Mouse (Mus musculus) E14TG2a.4 (cell line): ENCODE data around the gene Med22.

Experiments
- H3K27me3 ChIP-seq: 2 replicates; pipeline ENCODE4 v1.6.1; 2014; ENCODE audit warnings: low read length, control low read depth; ENCODE audit not compliant: insufficient read depth
- H3K36me3 ChIP-seq: 2 replicates; pipeline ENCODE4 v1.6.1; 2014; ENCODE audit warnings: low read length, control low read depth; ENCODE audit not compliant: insufficient read depth
- H3K4me1 ChIP-seq: replicated peaks from 2 replicates; pipeline ENCODE4 v1.6.1; 2014; ENCODE audit warnings: low read depth, low read length, control low read depth
- H3K4me3 ChIP-seq: replicated peaks from 2 replicates; pipeline ENCODE4 v1.5.1; 2014; ENCODE audit warnings: mild to moderate bottlenecking, low read length
- H3K9me3 ChIP-seq: 2 replicates; pipeline ENCODE4 v1.6.1; 2014; ENCODE audit warnings: low read length, control low read depth
- CTCF ChIP-seq: conservative IDR thresholded peaks from 2 replicates; pipeline ENCODE4 v1.5.1; 2014; ENCODE audit warnings: low read length
- NANOG ChIP-seq: IDR thresholded peaks from 2 replicates; pipeline ENCODE4 v1.6.1; 2014; ENCODE audit warnings: borderline replicate concordance, low read length, mixed read lengths
- POU5F1 ChIP-seq: IDR thresholded peaks from 2 replicates; pipeline ENCODE4 v1.6.1; 2014; ENCODE audit warnings: low read length, borderline replicate concordance

The Med22 gene

GRCm38 (mm10) chr2:26943253-26943652 is 32.8 kb upstream of the Med22 start:
- no peaks in the 10 kb centered on the region for H3K9me3 ChIP-seq
- no peak overlapping the region for H3K4me3 ChIP-seq
- TF ChIP-seq CTCF (no peak), POU5F1 (no peak), NANOG (no peak)
- no peaks in the 10 kb centered on the region for H3K36me3 ChIP-seq
- H3K27me3 ChIP-seq = peaks cover 14% of the 10 kb centered on the region
- 0 out of 2 replicates have a peak, but pooled peaks cover 10% of the 10 kb centered on the region for H3K4me1 ChIP-seq

GRCm38 (mm10) chr2:26941539-26941938 is 31.1 kb upstream of the Med22 start:
- H3K36me3 ChIP-seq = no peaks in the 10 kb centered on the region
- H3K4me1 ChIP-seq = no peaks in the 10 kb centered on the region
- TF ChIP-seq POU5F1 (no peak), CTCF (no peak), NANOG (no peak)
- H3K4me3 ChIP-seq = no peak overlapping the region
- H3K9me3 ChIP-seq = no peaks in the 10 kb centered on the region
- H3K27me3 ChIP-seq = peaks cover 13% of the 10 kb centered on the region

- Histone ChIP-seq H3K9me3 (no peaks in the 10 kb centered on the region), H3K27me3 (no peaks in the 10 kb centered on the region; the same call in 1 of the 2 replicates), H3K4me1 (peaks cover 25% of the 10 kb centered on the region), H3K36me3 (peaks cover 5% of the 10 kb centered on the region), H3K4me3 (no peak overlapping the region)
- no peak for TF ChIP-seq POU5F1
- TF ChIP-seq NANOG = no peak
- no peak for TF ChIP-seq CTCF
Observed at GRCm38 (mm10) chr2:26936425-26936824, 25.9 kb upstream of the Med22 start.

GRCm38 (mm10) chr2:26935286-26935685 is 24.8 kb upstream of the Med22 start:
- Histone ChIP-seq H3K36me3 (peaks cover 16% of the 10 kb centered on the region), H3K4me1 (peaks cover 36% of the 10 kb centered on the region), H3K27me3 (no peaks in the 10 kb centered on the region; the same call in 1 of the 2 replicates), H3K4me3 (no peak overlapping the region), H3K9me3 (no peaks in the 10 kb centered on the region)
- TF ChIP-seq CTCF (no peak), NANOG (no peak), POU5F1 (no peak)

- Histone ChIP-seq H3K36me3 (peaks cover 34% of the 10 kb centered on the region), H3K4me3 (peak within 1 kb of the TSS; percentile 92), H3K4me1 (peaks cover 46% of the 10 kb centered on the region), H3K9me3 (no peaks in the 10 kb centered on the region), H3K27me3 (no peaks in the 10 kb centered on the region; the same call in 1 of the 2 replicates)
- no peak for TF ChIP-seq POU5F1
- no peak for TF ChIP-seq CTCF
- no peak for TF ChIP-seq NANOG
Observed at GRCm38 (mm10) chr2:26933304-26934055, 23.0 kb upstream of the Med22 start, which contains the start of the genes Surf4 and Stkld1. Surf4 (minus strand) TSS chr2:26933928. Stkld1 (plus strand) TSS chr2:26934047.

- TF ChIP-seq CTCF (no peak), POU5F1 (no peak)
- peaks cover 41% of the 10 kb centered on the region for H3K36me3 ChIP-seq
- H3K27me3 ChIP-seq = no peaks in the 10 kb centered on the region; the same call in 1 of the 2 replicates
- peak overlapping the region; percentile 92 for H3K4me3 ChIP-seq
- peaks cover 46% of the 10 kb centered on the region for H3K4me1 ChIP-seq
- no peaks in the 10 kb centered on the region for H3K9me3 ChIP-seq
Observed at GRCm38 (mm10) chr2:26932473-26933303, 22.2 kb upstream of the Med22 start.

- H3K4me1 ChIP-seq = peaks cover 46% of the 10 kb centered on the region
- peak; percentile 53 for TF ChIP-seq CTCF
- TF ChIP-seq POU5F1 = no peak
- TF ChIP-seq NANOG = no peak
- no peaks in the 10 kb centered on the region for H3K27me3 ChIP-seq
- no peak overlapping the region for H3K4me3 ChIP-seq
- peaks cover 64% of the 10 kb centered on the region for H3K36me3 ChIP-seq
- H3K9me3 ChIP-seq = no peaks in the 10 kb centered on the region
Observed at GRCm38 (mm10) chr2:26930390-26930789, 19.9 kb upstream of the Med22 start.

GRCm38 (mm10) chr2:26927745-26928476 is 17.4 kb upstream of the Med22 start:
- TF ChIP-seq POU5F1 = no peak
- TF ChIP-seq CTCF = no peak
- TF ChIP-seq NANOG = no peak
- no peaks in the 10 kb centered on the region for H3K9me3 ChIP-seq
- H3K27me3 ChIP-seq = no peaks in the 10 kb centered on the region
- H3K4me3 ChIP-seq = no peak overlapping the region
- H3K36me3 ChIP-seq = peaks cover 89% of the 10 kb centered on the region
- H3K4me1 ChIP-seq = peaks cover 31% of the 10 kb centered on the region
